8 mouse cellular contexts compared by ENCODE assay signal in the genomic region with DNA sequence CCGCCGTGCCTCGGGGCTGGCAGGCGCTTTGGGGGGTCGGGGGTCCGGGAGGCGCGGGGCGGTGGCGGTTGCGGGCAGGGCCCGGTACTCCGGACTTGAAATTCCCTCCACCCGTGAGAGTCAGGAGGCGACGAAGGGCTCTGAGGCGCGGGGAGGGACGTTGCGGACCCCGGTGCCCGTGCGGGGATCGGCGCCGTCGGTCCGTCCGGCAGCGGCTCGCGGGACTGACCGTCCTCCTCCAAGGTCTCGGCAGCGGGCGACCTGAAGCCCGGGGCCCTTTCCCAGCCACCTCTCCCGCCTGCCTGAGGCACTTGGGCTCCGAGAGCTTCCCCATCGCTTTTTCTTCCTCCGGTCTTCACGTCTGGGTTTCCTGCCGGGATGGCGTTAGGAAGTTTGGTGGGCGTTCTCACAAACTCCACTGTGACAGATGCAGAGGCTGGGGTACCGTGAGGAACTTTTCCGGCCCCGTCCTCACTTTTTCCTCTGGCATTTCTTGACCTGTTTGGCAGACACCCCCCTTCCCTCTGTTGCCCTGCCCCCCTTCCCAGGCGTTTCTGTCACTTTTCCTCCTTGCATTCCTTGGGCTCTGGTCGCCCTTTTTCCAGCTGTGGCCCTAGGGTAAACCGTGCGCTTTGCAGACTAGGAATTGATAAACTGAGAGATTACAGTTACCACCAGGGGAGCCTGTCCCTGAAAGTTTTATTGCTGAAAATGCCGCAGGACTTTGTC. TPM values are rescaled to one million over a fixed set of nuclear protein-coding genes. Genes with fewer than 3 reads are reported as not detected.
DNase-seq lines count a peak whose midpoint lies in the region; ATAC-seq lines count a peak whose summit lies in the region.

No protein-coding gene starts in this region.

- H3K4me3 ChIP-seq in forebrain, embryonic 10.5 days = peak overlapping the region; percentile 69
- peak overlapping the region; percentile 57 for H3K4me3 ChIP-seq in midbrain, embryonic 11.5 days (ENCODE audit: low read depth, low read length)

- peaks cover 12% of the 10 kb centered on the region for H3K4me1 ChIP-seq in forebrain, embryonic 10.5 days
- 0 out of 2 replicates have a peak, but pooled peaks cover 3% of the 10 kb centered on the region for H3K4me1 ChIP-seq in midbrain, embryonic 11.5 days (ENCODE audit: control insufficient read depth, insufficient read depth, low read length)

- intact Hi-C loops in heart, postnatal 14 days (cut with DNase I) = loop anchor here (2.0 to 5.0 kb wide), 2 partner anchors 36 to 63 kb away; no protein-coding TSS in a partner anchor

- H3K9me3 ChIP-seq in forebrain, embryonic 10.5 days = peaks cover 4% of the 10 kb centered on the region; the same call in 1 of the 2 replicates
- H3K9me3 ChIP-seq in midbrain, embryonic 11.5 days (ENCODE audit: control insufficient read depth, low read length) = no peaks in the 10 kb centered on the region

- peak overlapping the region; percentile 79 for H3K4me2 ChIP-seq in midbrain, embryonic 11.5 days

- WGBS in forebrain, embryonic 10.5 days = under 1% methylated on average over 51 of the region's 53 CpGs
- under 1% methylated on average over 50 of the region's 53 CpGs for WGBS in midbrain, embryonic 11.5 days

- peak overlapping the region; percentile 58 for H3K9ac ChIP-seq in midbrain, embryonic 11.5 days (ENCODE audit: low read length)

- ATAC-seq in midbrain, embryonic 11.5 days (ENCODE audit: low FRiP score) = peak; percentile 47

- H3K27me3 ChIP-seq in forebrain, embryonic 10.5 days (ENCODE audit: poor library complexity, severe bottlenecking) = peaks cover 47% of the 10 kb centered on the region
- peaks cover 24% of the 10 kb centered on the region for H3K27me3 ChIP-seq in midbrain, embryonic 11.5 days (ENCODE audit: control insufficient read depth, insufficient read depth, low read length)

- no peaks in the 10 kb centered on the region for H3K36me3 ChIP-seq in forebrain, embryonic 10.5 days (replicated peaks)
- H3K36me3 ChIP-seq in midbrain, embryonic 11.5 days (ENCODE audit: control insufficient read depth, insufficient read depth, low read length) = no peaks in the 10 kb centered on the region

- H3K27ac ChIP-seq in forebrain, embryonic 10.5 days = peak overlapping the region; percentile 80
- no peak overlapping the region for H3K27ac ChIP-seq in midbrain, embryonic 11.5 days (ENCODE audit: low read depth, low read length)

- peak; percentile 40 to 52 for DNase-seq in lung, adult 18-20 months
- no peak for DNase-seq in lung, postnatal 25 days (ENCODE audit: low spot score)
- DNase-seq in forebrain, embryonic 10.5 days (ENCODE audit: extremely low spot score, low spot score) = peak; percentile 35
- peak; percentile 53 to 61 for DNase-seq in heart, postnatal 14 days
- peak; percentile 56 to 72 for DNase-seq in kidney, postnatal 4 days
- DNase-seq in midbrain, embryonic 11.5 days (ENCODE audit: low spot score, missing footprints) = peak; percentile 94
- DNase-seq in c-Kit-positive CD71-positive TER-119-positive erythroid progenitor cells, embryonic 14.5 days (ENCODE audit: low spot score) = no peak
- no peak for DNase-seq in adipocyte (ENCODE audit: low spot score)

RNA-seq across cellular contexts. Expression of a gene that starts 1.3 kb away (rescaled TPM):
- 33.7 and 35.7 TPM in 2 replicates for polyA plus RNA-seq in forebrain, embryonic 10.5 days (2016; fragmentation: Nextera tagmentation; extraction: Ambion mirVana)
- 10 to 100 TPM; 71.1 to 72.6 TPM for total RNA-seq in heart, postnatal 14 days (2021)
- 36.7 and 40.6 TPM in 2 replicates for polyA plus RNA-seq in midbrain, embryonic 11.5 days (2014; fragmentation: Nextera tagmentation; extraction: Ambion mirVana)

Comparison
In these comparisons a context has a peak if more than half of its experiments do, and no peak if none do; other contexts are left out.
1. DNase-seq: peak in lung, adult 18-20 months (2 of 2), forebrain, embryonic 10.5 days (single experiment), heart, postnatal 14 days (2 of 2), kidney, postnatal 4 days (2 of 2) and midbrain, embryonic 11.5 days (single experiment); none in lung, postnatal 25 days (single experiment), c-Kit-positive CD71-positive TER-119-positive erythroid progenitor cells, embryonic 14.5 days (single experiment) and adipocyte (single experiment).